Mouse (Mus musculus): Measurements from ENCODE around the gene Sned1. TPM values are rescaled to one million over a fixed set of nuclear protein-coding genes. Genes with fewer than 3 reads are reported as not detected.
"Not testable (repeated sequence)": the region's sequence is repeated elsewhere in the genome, so short reads cannot be mapped to it uniquely, and the experiment has no call there.

Sned1 gene
- polyA plus RNA-seq (2016; fragmentation: Nextera tagmentation; extraction: Ambion mirVana): 39.5 and 45.7 TPM in 2 replicates

DNA sequence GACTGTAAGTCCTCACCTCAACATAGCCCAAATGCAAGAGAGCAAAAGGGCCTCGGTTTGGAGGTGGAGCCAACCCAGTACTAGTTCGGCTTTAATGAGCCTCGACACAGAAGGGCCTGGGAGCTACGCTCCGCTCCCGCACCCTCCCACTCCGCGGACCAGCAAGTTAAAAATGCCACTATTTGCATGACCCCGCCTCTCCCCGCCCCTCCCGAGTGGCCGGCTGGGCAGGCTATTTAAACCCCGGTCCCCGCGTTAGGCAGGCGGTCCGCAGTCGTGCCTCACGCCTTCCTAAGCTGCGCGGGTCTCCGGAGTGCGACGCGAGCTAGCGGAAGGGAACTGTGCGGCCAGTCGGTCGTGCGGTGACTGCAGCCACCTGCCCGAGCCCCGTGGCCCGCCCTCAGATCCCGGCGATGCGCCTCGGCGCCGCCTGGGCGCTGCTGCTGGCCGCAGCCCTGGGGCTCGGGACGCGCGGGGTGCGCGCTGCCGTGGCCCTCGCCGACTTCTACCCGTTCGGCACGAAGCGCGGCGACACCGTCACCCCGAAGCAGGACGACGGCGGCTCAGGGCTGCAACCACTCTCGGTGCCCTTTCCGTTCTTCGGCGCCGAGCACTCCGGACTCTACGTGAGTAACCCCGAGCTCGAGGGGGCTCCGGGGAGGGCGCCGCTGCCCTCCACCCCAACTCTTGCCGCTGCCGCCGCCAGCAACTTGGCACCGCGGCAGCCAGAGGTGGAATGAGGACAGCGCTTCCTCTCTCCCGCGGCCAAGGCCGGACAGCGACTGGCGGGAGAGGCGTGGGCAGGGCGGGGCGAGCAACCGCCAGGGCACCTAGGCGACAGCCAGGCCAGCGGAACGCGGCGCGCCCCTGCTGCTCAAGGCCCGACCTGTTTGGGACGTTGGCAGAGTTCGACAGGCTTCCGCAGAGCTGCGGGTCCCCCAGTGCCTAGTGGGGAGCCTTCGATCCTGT lies at the start of gene Sned1:
TSS of gene Sned1 (plus strand) at position 266 of the 969 bp plus-strand sequence.
- H3K9ac ChIP-seq (replicated peaks): peak within 1 kb of the TSS; percentile 81
- H3K4me1 ChIP-seq (replicated peaks): peaks cover 81% of the 10 kb centered on the region
- no peaks in the 10 kb centered on the region for H3K9me3 ChIP-seq
- WGBS: under 1% methylated on average over 100 of the region's 100 CpGs
- H3K36me3 ChIP-seq: peaks cover 19% of the 10 kb centered on the region
- peak; percentile 86 for ATAC-seq (ENCODE audit: insufficient number of reproducible peaks, insufficient read depth, low FRiP score, low TSS enrichment, low read depth)
- H3K27ac ChIP-seq: peak within 1 kb of the TSS; percentile 72
- peak within 1 kb of the TSS; percentile 74 for H3K4me3 ChIP-seq (replicated peaks)
- H3K27me3 ChIP-seq: peaks cover 19% of the 10 kb centered on the region
- H3K4me2 ChIP-seq: peak within 1 kb of the TSS; percentile 95

DNA sequence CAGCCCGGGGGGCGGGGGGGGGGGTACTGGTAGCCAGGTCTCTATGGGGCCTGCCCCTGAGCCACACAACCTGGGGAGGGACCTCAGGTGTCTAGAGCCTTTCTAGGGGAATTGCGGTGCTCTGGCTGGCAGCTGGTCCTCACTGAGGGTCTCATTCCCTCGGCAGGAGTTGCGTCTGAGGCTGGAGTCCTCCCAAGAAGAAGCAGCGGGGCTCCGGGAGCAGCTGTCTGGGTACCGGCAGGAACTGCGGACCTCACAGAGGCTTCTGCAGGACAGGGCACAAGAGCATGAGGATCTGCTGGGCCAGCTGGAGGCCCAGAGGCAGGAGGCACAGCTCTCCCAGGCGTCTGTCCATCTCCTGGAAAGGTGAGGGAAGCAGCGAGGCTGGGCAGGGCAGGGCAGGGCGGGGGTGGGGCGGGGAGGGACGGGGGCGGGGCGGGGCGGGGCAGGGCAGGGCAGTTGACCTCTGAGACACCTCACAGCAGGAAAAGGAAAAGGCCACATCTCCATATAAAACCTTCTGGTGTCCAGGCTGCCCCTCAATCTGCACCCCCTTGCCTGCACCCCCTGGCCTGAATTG lies 44.8 kb upstream of the Sned1 start:
- WGBS: 8% methylated on average over 12 of the region's 17 CpGs
- Histone ChIP-seq H3K27me3 (peaks cover 25% of the 10 kb centered on the region), H3K27ac (no peak overlapping the region), H3K36me3 (no peaks in the 10 kb centered on the region), H3K4me2 (peak overlapping the region; percentile 38), H3K4me3 (replicated peaks) (no peak overlapping the region), H3K4me1 (replicated peaks) (peaks cover 14% of the 10 kb centered on the region), H3K9me3 (peaks cover 3% of the 10 kb centered on the region; the same call in 1 of the 2 replicates), H3K9ac (replicated peaks) (0 out of 2 replicates have a peak overlapping the region, but pooled peaks have one; percentile 31)
- no peak for ATAC-seq (ENCODE audit: insufficient number of reproducible peaks, insufficient read depth, low FRiP score, low TSS enrichment, low read depth)

GRCm38 (mm10) chr1:93194961-93195360 lies 40.7 kb upstream of the Sned1 start:
- Histone ChIP-seq H3K27me3 (peaks cover 15% of the 10 kb centered on the region), H3K4me1 (replicated peaks) (peaks cover 12% of the 10 kb centered on the region), H3K4me2 (no peak overlapping the region), H3K27ac (no peak overlapping the region), H3K9ac (replicated peaks) (no peak overlapping the region), H3K36me3 (no peaks in the 10 kb centered on the region), H3K9me3 (peaks cover 3% of the 10 kb centered on the region; the same call in 1 of the 2 replicates), H3K4me3 (replicated peaks) (no peak overlapping the region)
- no peak for ATAC-seq (ENCODE audit: insufficient number of reproducible peaks, insufficient read depth, low FRiP score, low TSS enrichment, low read depth)
- WGBS: 93% methylated on average over 3 of the region's 3 CpGs

GRCm38 (mm10) chr1:93197454-93197853 lies 38.2 kb upstream of the Sned1 start:
- H3K9me3 ChIP-seq; H3K4me1 ChIP-seq (replicated peaks); H3K9ac ChIP-seq (replicated peaks); ATAC-seq (ENCODE audit: insufficient number of reproducible peaks, insufficient read depth, low FRiP score, low TSS enrichment, low read depth); H3K4me3 ChIP-seq (replicated peaks); H3K27me3 ChIP-seq; H3K36me3 ChIP-seq; H3K4me2 ChIP-seq; H3K27ac ChIP-seq: not testable (repeated sequence)
- 86% methylated on average over 2 of the region's 2 CpGs for WGBS

- Histone ChIP-seq H3K27ac (no peak overlapping the region), H3K4me1 (replicated peaks) (no peaks in the 10 kb centered on the region), H3K27me3 (no peaks in the 10 kb centered on the region), H3K36me3 (no peaks in the 10 kb centered on the region), H3K9me3 (peaks cover 3% of the 10 kb centered on the region; the same call in 1 of the 2 replicates), H3K4me3 (replicated peaks) (no peak overlapping the region), H3K4me2 (no peak overlapping the region), H3K9ac (replicated peaks) (no peak overlapping the region)
- 83% methylated on average over 3 of the region's 3 CpGs for WGBS
- no peak for ATAC-seq (ENCODE audit: insufficient number of reproducible peaks, insufficient read depth, low FRiP score, low TSS enrichment, low read depth)
These were observed 37.7 kb upstream of the Sned1 start for GRCm38 (mm10) chr1:93197916-93198315.

GRCm38 (mm10) chr1:93206277-93206970 lies 29.2 kb upstream of the Sned1 start:
- Histone ChIP-seq H3K4me2 (no peak overlapping the region), H3K9me3 (no peaks in the 10 kb centered on the region), H3K27ac (0 out of 2 replicates have a peak overlapping the region, but pooled peaks have one; percentile 45), H3K4me3 (replicated peaks) (no peak overlapping the region), H3K9ac (replicated peaks) (no peak overlapping the region), H3K27me3 (no peaks in the 10 kb centered on the region), H3K36me3 (no peaks in the 10 kb centered on the region), H3K4me1 (replicated peaks) (peaks cover 48% of the 10 kb centered on the region)
- WGBS: 50% methylated on average over 12 of the region's 12 CpGs
- ATAC-seq (ENCODE audit: insufficient number of reproducible peaks, insufficient read depth, low FRiP score, low TSS enrichment, low read depth): no peak

DNA sequence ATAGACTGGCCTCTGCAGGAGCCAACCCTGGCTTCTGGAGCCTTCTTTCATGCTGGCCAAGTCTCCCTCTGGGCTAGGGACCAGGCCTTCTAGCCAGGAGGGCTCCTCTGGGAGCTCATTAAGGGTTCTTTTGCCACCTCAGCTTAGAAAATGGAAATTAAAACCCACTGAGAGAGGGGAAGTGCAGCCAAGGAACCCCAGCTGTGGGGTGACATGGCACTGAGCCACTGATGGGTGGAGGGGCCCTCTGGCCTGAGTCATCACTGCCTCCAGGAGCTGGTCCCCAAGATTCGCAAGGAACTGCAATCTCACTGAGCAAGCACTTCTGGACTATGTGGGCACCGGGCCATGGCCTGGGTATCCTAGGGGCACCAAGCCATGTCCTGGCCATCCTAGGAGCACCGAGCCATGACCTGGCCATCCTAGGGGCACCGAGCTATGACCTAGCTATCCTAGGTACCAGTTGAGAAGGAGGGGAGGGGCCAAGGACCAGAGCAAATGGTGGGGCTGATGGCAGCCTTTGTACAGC lies 28.0 kb upstream of the Sned1 start:
- 89% methylated on average over 4 of the region's 4 CpGs for WGBS
- no peak for ATAC-seq (ENCODE audit: insufficient number of reproducible peaks, insufficient read depth, low FRiP score, low TSS enrichment, low read depth)

GRCm38 (mm10) chr1:93210213-93210641 lies 25.4 kb upstream of the Sned1 start:
- H3K9ac ChIP-seq (replicated peaks): 0 out of 2 replicates have a peak overlapping the region, but pooled peaks have one; percentile 19
- peak; percentile 43; the same call in 1 of the 2 replicates for ATAC-seq (ENCODE audit: insufficient number of reproducible peaks, insufficient read depth, low FRiP score, low TSS enrichment, low read depth)
- 31% methylated on average over 9 of the region's 9 CpGs for WGBS

More for the DNA sequence above, 28.0 kb upstream of the Sned1 start:
- H3K36me3 ChIP-seq: no peaks in the 10 kb centered on the region
- H3K27me3 ChIP-seq: no peaks in the 10 kb centered on the region
- no peak overlapping the region for H3K4me2 ChIP-seq
- no peaks in the 10 kb centered on the region for H3K9me3 ChIP-seq
- H3K27ac ChIP-seq: no peak overlapping the region
- H3K9ac ChIP-seq (replicated peaks): no peak overlapping the region
- H3K4me3 ChIP-seq (replicated peaks): no peak overlapping the region
- peaks cover 59% of the 10 kb centered on the region for H3K4me1 ChIP-seq (replicated peaks)

DNA sequence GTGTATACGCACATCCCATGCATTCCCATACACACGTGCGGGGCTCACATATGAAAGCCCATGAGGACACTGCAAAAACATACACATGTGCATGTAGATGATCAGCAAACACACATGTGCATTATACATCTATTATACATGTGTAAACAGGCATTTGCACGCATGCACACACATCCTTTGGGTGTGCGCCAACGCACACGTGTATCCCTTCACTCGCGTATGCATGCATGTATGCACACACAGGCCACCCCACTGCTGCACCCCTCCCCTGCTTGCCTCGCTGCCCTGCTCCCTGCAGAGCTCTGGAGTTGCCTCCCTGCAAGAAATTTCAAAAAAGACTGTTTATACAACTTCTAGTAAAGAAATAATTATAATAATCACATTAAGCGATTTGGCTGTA lies 24.6 kb upstream of the Sned1 start:
- peaks cover 82% of the 10 kb centered on the region for H3K4me1 ChIP-seq (replicated peaks)
- H3K9ac ChIP-seq (replicated peaks): 0 out of 2 replicates have a peak overlapping the region, but pooled peaks have one; percentile 9
- WGBS: 88% methylated on average over 11 of the region's 11 CpGs
- no peak overlapping the region for H3K4me3 ChIP-seq (replicated peaks)
- no peaks in the 10 kb centered on the region for H3K9me3 ChIP-seq
- H3K36me3 ChIP-seq: no peaks in the 10 kb centered on the region
- H3K27ac ChIP-seq: peak overlapping the region; percentile 92
- H3K4me2 ChIP-seq: peak overlapping the region; percentile 5; the same call in 1 of the 2 replicates
- no peaks in the 10 kb centered on the region for H3K27me3 ChIP-seq
- no peak for ATAC-seq (ENCODE audit: insufficient number of reproducible peaks, insufficient read depth, low FRiP score, low TSS enrichment, low read depth)

More at GRCm38 (mm10) chr1:93210213-93210641, 25.4 kb upstream of the Sned1 start:
- peak overlapping the region; percentile 92 for H3K27ac ChIP-seq
- H3K9me3 ChIP-seq: no peaks in the 10 kb centered on the region
- no peaks in the 10 kb centered on the region for H3K36me3 ChIP-seq
- no peaks in the 10 kb centered on the region for H3K27me3 ChIP-seq
- peak overlapping the region; percentile 10; the same call in 1 of the 2 replicates for H3K4me2 ChIP-seq
- H3K4me3 ChIP-seq (replicated peaks): no peak overlapping the region
- H3K4me1 ChIP-seq (replicated peaks): peaks cover 79% of the 10 kb centered on the region

DNA sequence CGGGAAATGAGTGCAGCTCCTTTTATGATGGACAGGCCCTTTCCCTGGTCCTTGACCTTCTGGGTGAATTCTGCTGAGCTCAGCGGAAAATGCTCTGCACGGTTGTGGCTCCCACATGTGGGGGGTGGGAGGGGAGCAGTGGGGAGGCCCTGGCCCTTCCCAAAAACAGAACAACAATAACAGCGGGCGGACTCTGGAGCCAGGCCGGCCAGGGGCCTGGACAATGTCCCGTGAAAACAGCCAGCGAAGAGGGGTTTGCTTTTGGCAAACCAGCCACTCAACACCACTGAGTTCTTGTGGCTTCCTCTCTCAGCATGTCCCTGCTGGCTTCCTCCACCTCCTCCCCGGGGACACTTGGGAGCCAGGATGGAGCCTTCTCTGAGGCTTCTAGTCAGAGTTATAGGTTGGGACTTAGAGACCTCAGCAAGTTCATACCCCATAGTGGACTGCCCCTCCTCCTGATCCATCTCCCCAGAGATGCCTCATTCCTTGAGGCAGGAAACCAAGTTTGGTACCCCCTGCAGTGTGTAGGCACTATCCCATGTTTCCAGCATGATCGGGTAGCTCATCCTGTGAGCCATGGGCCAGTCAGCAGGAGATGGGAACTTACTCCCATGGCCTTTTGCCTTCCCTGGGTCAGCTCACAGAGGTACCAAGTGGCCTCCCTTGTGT lies 24.0 kb upstream of the Sned1 start:
- no peak for ATAC-seq (ENCODE audit: insufficient number of reproducible peaks, insufficient read depth, low FRiP score, low TSS enrichment, low read depth)
- 0 out of 2 replicates have a peak overlapping the region, but pooled peaks have one; percentile 9 for H3K9ac ChIP-seq (replicated peaks)
- no peaks in the 10 kb centered on the region for H3K36me3 ChIP-seq
- peak overlapping the region; percentile 92 for H3K27ac ChIP-seq
- H3K4me3 ChIP-seq (replicated peaks): no peak overlapping the region
- H3K4me2 ChIP-seq: peak overlapping the region; percentile 5; the same call in 1 of the 2 replicates
- H3K9me3 ChIP-seq: no peaks in the 10 kb centered on the region
- 45% methylated on average over 10 of the region's 10 CpGs for WGBS
- H3K27me3 ChIP-seq: no peaks in the 10 kb centered on the region
- peaks cover 82% of the 10 kb centered on the region for H3K4me1 ChIP-seq (replicated peaks)
